Mouse (Mus musculus): ENCODE measurements around the gene Mfsd1.

- no peak for TF ChIP-seq CTCF (IDR thresholded peaks at IDR 0.05; ENCODE audit: low read depth)
- no peak for TF ChIP-seq EP300 (IDR thresholded peaks at IDR 0.05; ENCODE audit: low read depth)
Observed at GRCm38 (mm10) chr3:67582273-67583124, at the start of gene Mfsd1.
